Mouse (Mus musculus) heart, embryonic 12.5 days (tissue): ENCODE measurements around the gene F2rl1. TPM values are rescaled to one million over a fixed set of nuclear protein-coding genes. Genes with fewer than 3 reads are reported as not detected.
A peak's percentile ranks its signal among the peaks of the same experiment; 100 is the strongest.

Experiments
- ATAC-seq: fragments of 200-750 bp; cut with Nextera tagmentation; 2 replicates; pipeline ENCODE4 v1.8.0; 2017; ENCODE audit warnings: moderate TSS enrichment, moderate library complexity; ENCODE audit not compliant: insufficient number of reproducible peaks, low FRiP score
- H3K27ac ChIP-seq: fragments of 300-500 bp; sonication (generic); 2 replicates; pipeline ENCODE4 v1.5.1; 2016; ENCODE audit warnings: mild to moderate bottlenecking, moderate library complexity; ENCODE audit not compliant: poor library complexity, severe bottlenecking
- H3K27me3 ChIP-seq: fragments of 300-500 bp; sonication (generic); replicated peaks from 2 replicates; pipeline ENCODE4 v1.6.1; 2016; ENCODE audit warnings: mild to moderate bottlenecking, moderate library complexity
- H3K36me3 ChIP-seq: fragments of 300-500 bp; sonication (generic); 2 replicates; pipeline ENCODE4 v1.6.1; 2016; ENCODE audit warnings: mild to moderate bottlenecking, moderate library complexity
- H3K4me1 ChIP-seq: fragments of 300-500 bp; sonication (generic); replicated peaks from 2 replicates; pipeline ENCODE4 v1.6.1; 2016; ENCODE audit warnings: mild to moderate bottlenecking
- H3K4me2 ChIP-seq: fragments of 300-500 bp; sonication (generic); 2 replicates; pipeline ENCODE4 v1.6.1; 2016; ENCODE audit warnings: mild to moderate bottlenecking, moderate library complexity
- H3K4me3 ChIP-seq: fragments of 300-500 bp; sonication (generic); 2 replicates; pipeline ENCODE4 v1.5.1; 2016; ENCODE audit warnings: mild to moderate bottlenecking
- H3K9ac ChIP-seq: fragments of 300-500 bp; sonication (generic); 2 replicates; pipeline ENCODE4 v1.6.1; 2016; ENCODE audit warnings: mild to moderate bottlenecking, moderate library complexity
- H3K9me3 ChIP-seq: fragments of 300-500 bp; sonication (generic); replicated peaks from 2 replicates; pipeline ENCODE4 v1.6.1; 2016; ENCODE audit warnings: mild to moderate bottlenecking, moderate library complexity
- WGBS: fragments of 180-500 bp; shearing (Covaris S2); methylation state at CpG from one replicate; pipeline ENCODE4 v1.1.7; 2016; 5-methylcytosine and 5-hydroxymethylcytosine counted together
- polyA plus RNA-seq: library from polyadenylated mRNA; unstranded; fragments of >200 nt; fragmentation: Nextera tagmentation; extraction: Ambion mirVana; gene quantifications from 2 replicates; pipeline ENCODE4 v1.2.1, GENCODE M21; 2016

The F2rl1 gene
- polyA plus RNA-seq, 1 experiment from 2014 or later = not detected

GRCm38 (mm10) chr13:95549421-95549820 lies 24.4 kb upstream of the F2rl1 start:
- Histone ChIP-seq H3K9me3 (no peaks in the 10 kb centered on the region), H3K4me2 (peak overlapping the region; percentile 12; the same call in 1 of the 2 replicates), H3K9ac (no peak overlapping the region), H3K27ac (no peak overlapping the region), H3K4me3 (no peak overlapping the region), H3K27me3 (no peaks in the 10 kb centered on the region), H3K4me1 (peaks cover 21% of the 10 kb centered on the region), H3K36me3 (no peaks in the 10 kb centered on the region)
- no peak for ATAC-seq
- WGBS = 39% methylated on average over 3 of the region's 3 CpGs

GRCm38 (mm10) chr13:95548856-95549255 lies 23.8 kb upstream of the F2rl1 start:
- Histone ChIP-seq H3K4me1 (peaks cover 21% of the 10 kb centered on the region), H3K4me2 (peak overlapping the region; percentile 60), H3K36me3 (no peaks in the 10 kb centered on the region), H3K27me3 (no peaks in the 10 kb centered on the region), H3K4me3 (no peak overlapping the region), H3K9ac (no peak overlapping the region), H3K9me3 (no peaks in the 10 kb centered on the region), H3K27ac (no peak overlapping the region)
- no peak for ATAC-seq
- WGBS = 26% methylated on average over 6 of the region's 6 CpGs

GRCm38 (mm10) chr13:95548291-95548789 lies 23.3 kb upstream of the F2rl1 start:
- H3K4me3 ChIP-seq = peak overlapping the region; percentile 23
- no peaks in the 10 kb centered on the region for H3K9me3 ChIP-seq
- peak; percentile 34; the same call in 1 of the 2 replicates for ATAC-seq
- H3K9ac ChIP-seq = no peak overlapping the region
- no peaks in the 10 kb centered on the region for H3K36me3 ChIP-seq
- 31% methylated on average over 20 of the region's 20 CpGs for WGBS
- no peaks in the 10 kb centered on the region for H3K27me3 ChIP-seq
- peak overlapping the region; percentile 60 for H3K4me2 ChIP-seq
- H3K27ac ChIP-seq = no peak overlapping the region
- H3K4me1 ChIP-seq = peaks cover 21% of the 10 kb centered on the region

GRCm38 (mm10) chr13:95547090-95547611 lies 22.1 kb upstream of the F2rl1 start:
- H3K36me3 ChIP-seq = no peaks in the 10 kb centered on the region
- no peak overlapping the region for H3K27ac ChIP-seq
- 40% methylated on average over 12 of the region's 12 CpGs for WGBS
- peak overlapping the region; percentile 3; the same call in 1 of the 2 replicates for H3K4me2 ChIP-seq
- no peaks in the 10 kb centered on the region for H3K27me3 ChIP-seq
- H3K4me3 ChIP-seq = no peak overlapping the region
- H3K9me3 ChIP-seq = no peaks in the 10 kb centered on the region
- no peak overlapping the region for H3K9ac ChIP-seq
- peaks cover 21% of the 10 kb centered on the region for H3K4me1 ChIP-seq
- no peak for ATAC-seq

GRCm38 (mm10) chr13:95546251-95546650 lies 21.2 kb upstream of the F2rl1 start:
- Histone ChIP-seq H3K4me3 (no peak overlapping the region), H3K4me2 (no peak overlapping the region), H3K27me3 (no peaks in the 10 kb centered on the region), H3K27ac (no peak overlapping the region), H3K4me1 (peaks cover 21% of the 10 kb centered on the region), H3K9ac (no peak overlapping the region), H3K36me3 (no peaks in the 10 kb centered on the region), H3K9me3 (no peaks in the 10 kb centered on the region)
- no peak for ATAC-seq
- WGBS = 68% methylated on average over 6 of the region's 6 CpGs

GRCm38 (mm10) chr13:95545729-95546186 lies 20.7 kb upstream of the F2rl1 start:
- H3K36me3 ChIP-seq = no peaks in the 10 kb centered on the region
- no peak overlapping the region for H3K4me3 ChIP-seq
- no peak overlapping the region for H3K4me2 ChIP-seq
- no peaks in the 10 kb centered on the region for H3K27me3 ChIP-seq
- ATAC-seq = no peak
- no peak overlapping the region for H3K9ac ChIP-seq
- no peak overlapping the region for H3K27ac ChIP-seq
- H3K4me1 ChIP-seq = peaks cover 21% of the 10 kb centered on the region
- no peaks in the 10 kb centered on the region for H3K9me3 ChIP-seq
- 70% methylated on average over 7 of the region's 7 CpGs for WGBS

GRCm38 (mm10) chr13:95538021-95538420 lies 13.0 kb upstream of the F2rl1 start:
- Histone ChIP-seq H3K4me2 (no peak overlapping the region), H3K4me3 (no peak overlapping the region), H3K27me3 (0 out of 2 replicates have a peak, but pooled peaks cover 4% of the 10 kb centered on the region), H3K27ac (no peak overlapping the region), H3K9me3 (no peaks in the 10 kb centered on the region), H3K9ac (no peak overlapping the region), H3K36me3 (no peaks in the 10 kb centered on the region), H3K4me1 (peaks cover 22% of the 10 kb centered on the region)
- ATAC-seq = no peak
- WGBS = 78% methylated on average over 5 of the region's 5 CpGs

- Histone ChIP-seq H3K27me3 (0 out of 2 replicates have a peak, but pooled peaks cover 4% of the 10 kb centered on the region), H3K4me2 (peak overlapping the region; percentile 54), H3K27ac (no peak overlapping the region), H3K36me3 (no peaks in the 10 kb centered on the region), H3K9ac (no peak overlapping the region), H3K4me1 (peaks cover 29% of the 10 kb centered on the region), H3K4me3 (no peak overlapping the region), H3K9me3 (no peaks in the 10 kb centered on the region)
- 12% methylated on average over 5 of the region's 5 CpGs for WGBS
- no peak for ATAC-seq
These were observed 11.1 kb upstream of the F2rl1 start for GRCm38 (mm10) chr13:95536117-95536493.

GRCm38 (mm10) chr13:95535461-95536116 lies 10.6 kb upstream of the F2rl1 start:
- no peaks in the 10 kb centered on the region for H3K36me3 ChIP-seq
- peaks cover 30% of the 10 kb centered on the region for H3K4me1 ChIP-seq
- no peak overlapping the region for H3K27ac ChIP-seq
- H3K4me3 ChIP-seq = no peak overlapping the region
- 0 out of 2 replicates have a peak, but pooled peaks cover 4% of the 10 kb centered on the region for H3K27me3 ChIP-seq
- no peak overlapping the region for H3K9ac ChIP-seq
- ATAC-seq = no peak
- H3K4me2 ChIP-seq = peak overlapping the region; percentile 54
- H3K9me3 ChIP-seq = no peaks in the 10 kb centered on the region
- WGBS = 4% methylated on average over 11 of the region's 11 CpGs

GRCm38 (mm10) chr13:95535026-95535425 lies 10.0 kb upstream of the F2rl1 start:
- WGBS = 10% methylated on average over 6 of the region's 6 CpGs
- H3K27me3 ChIP-seq = 0 out of 2 replicates have a peak, but pooled peaks cover 4% of the 10 kb centered on the region
- H3K4me3 ChIP-seq = no peak overlapping the region
- H3K4me1 ChIP-seq = peaks cover 30% of the 10 kb centered on the region
- H3K9me3 ChIP-seq = no peaks in the 10 kb centered on the region
- H3K27ac ChIP-seq = no peak overlapping the region
- no peak for ATAC-seq
- peak overlapping the region; percentile 54 for H3K4me2 ChIP-seq
- no peak overlapping the region for H3K9ac ChIP-seq
- H3K36me3 ChIP-seq = no peaks in the 10 kb centered on the region

GRCm38 (mm10) chr13:95534131-95534561 lies 9.1 kb upstream of the F2rl1 start:
- Histone ChIP-seq H3K9me3 (no peaks in the 10 kb centered on the region), H3K36me3 (no peaks in the 10 kb centered on the region), H3K27me3 (0 out of 2 replicates have a peak, but pooled peaks cover 2% of the 10 kb centered on the region), H3K27ac (peak overlapping the region; percentile 39; the same call in 1 of the 2 replicates), H3K4me1 (peaks cover 30% of the 10 kb centered on the region), H3K4me3 (peak overlapping the region; percentile 12; the same call in 1 of the 2 replicates), H3K9ac (no peak overlapping the region; the same call in 1 of the 2 replicates), H3K4me2 (peak overlapping the region; percentile 45)
- WGBS = 15% methylated on average over 5 of the region's 5 CpGs
- peak; percentile 23; the same call in 1 of the 2 replicates for ATAC-seq
